9 mouse cellular contexts compared by ENCODE assay signal in the genomic region with DNA sequence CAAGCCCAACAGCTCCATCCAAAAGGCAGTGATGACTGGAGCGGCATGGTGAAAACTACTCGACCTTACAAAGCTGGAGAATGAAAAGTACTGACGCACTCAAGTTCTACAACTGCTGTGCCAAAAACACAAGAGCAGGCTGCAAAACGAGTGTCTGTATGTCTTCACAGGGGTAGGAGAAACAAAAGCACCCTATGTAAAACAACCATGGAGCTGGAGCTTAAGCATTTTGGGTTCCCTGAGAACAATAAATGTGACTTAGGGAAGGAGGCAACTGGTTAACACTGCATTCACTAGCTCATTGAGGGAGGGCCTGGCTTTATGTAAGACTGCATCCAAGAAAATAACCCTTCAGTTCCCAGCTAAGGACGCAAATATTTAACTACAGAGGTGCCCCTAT.
DNase-seq lines count a peak whose midpoint lies in the region; ATAC-seq and TF ChIP-seq lines count a peak whose summit lies in the region.
"Had no signal": no experiment of that assay in that cellular context is flagged by ENCODE, and none has a peak within 500 bp of the region (broad histone marks: within the 10 kb centered on the region; RNA-seq: fewer than 3 reads in every experiment).

No protein-coding gene starts in this region.

- peak overlapping the region; percentile 67 for H3K4me2 ChIP-seq in heart, postnatal 0 days (ENCODE audit: low read depth, low read length)
- peak overlapping the region; percentile 24; the same call in 1 of the 2 replicates for H3K4me2 ChIP-seq in liver, embryonic 16.5 days (ENCODE audit: low read depth, low read length)

- H3K36me3 ChIP-seq in G1E (replicated peaks) = peaks cover 6% of the 10 kb centered on the region
- no peaks in the 10 kb centered on the region for H3K36me3 ChIP-seq in heart, postnatal 0 days (replicated peaks; ENCODE audit: control insufficient read depth, insufficient read depth, low read length)
- no peaks in the 10 kb centered on the region for H3K36me3 ChIP-seq in liver, embryonic 16.5 days (ENCODE audit: control insufficient read depth, insufficient read depth)

- TF ChIP-seq EP300 in heart, postnatal 0 days (IDR thresholded peaks at IDR 0.05; ENCODE audit: low read depth) = no peak

- peak overlapping the region; percentile 79 for H3K27ac ChIP-seq in heart, postnatal 0 days (ENCODE audit: low read depth)
- H3K27ac ChIP-seq in liver, embryonic 16.5 days (ENCODE audit: low read length) = no peak overlapping the region

- peak overlapping the region; percentile 49 for H3K9ac ChIP-seq in heart, postnatal 0 days (replicated peaks; ENCODE audit: low read depth, low read length)
- H3K9ac ChIP-seq in liver, embryonic 16.5 days (ENCODE audit: low read depth, low read length) = no peak overlapping the region; the same call in 1 of the 2 replicates

- no peaks in the 10 kb centered on the region for H3K9me3 ChIP-seq in G1E (replicated peaks)
- no peaks in the 10 kb centered on the region for H3K9me3 ChIP-seq in heart, postnatal 0 days (replicated peaks; ENCODE audit: control insufficient read depth, low read length)
- no peaks in the 10 kb centered on the region for H3K9me3 ChIP-seq in liver, embryonic 16.5 days (replicated peaks; ENCODE audit: control insufficient read depth, low read length)

- peaks cover 63% of the 10 kb centered on the region for H3K4me1 ChIP-seq in G1E (ENCODE audit: insufficient read depth, low read depth, low read length)
- peaks cover 32% of the 10 kb centered on the region for H3K4me1 ChIP-seq in heart, postnatal 0 days (ENCODE audit: control insufficient read depth, insufficient read depth)
- H3K4me1 ChIP-seq in liver, embryonic 16.5 days (ENCODE audit: control insufficient read depth, low read depth, low read length) = no peaks in the 10 kb centered on the region; the same call in 1 of the 2 replicates

- 4% methylated on average over 5 of the region's 5 CpGs for WGBS in heart, postnatal 0 days
- WGBS in liver, embryonic 16.5 days (ENCODE audit: insufficient replicate concordance) = 33% methylated on average over 5 of the region's 5 CpGs

- peak overlapping the region; percentile 63 for H3K4me3 ChIP-seq in G1E (ENCODE audit: low read depth, low read length)
- peak overlapping the region; percentile 90 for H3K4me3 ChIP-seq in heart, postnatal 0 days (ENCODE audit: low read depth, low read length)
- peak overlapping the region; percentile 20 for H3K4me3 ChIP-seq in liver, embryonic 16.5 days (ENCODE audit: low read depth, low read length)

- TF ChIP-seq CTCF in G1E (IDR thresholded peaks at IDR 0.05; ENCODE audit: low read depth, low read length) = no peak
- TF ChIP-seq CTCF in heart, postnatal 0 days (IDR thresholded peaks at IDR 0.05; ENCODE audit: low read depth) = no peak

- ATAC-seq in G1E (ENCODE audit: extremely low read depth, insufficient number of reproducible peaks, low FRiP score, poor library complexity, severe bottlenecking) = no peak
- ATAC-seq in heart, postnatal 0 days (ENCODE audit: insufficient read depth, low read depth) = no peak
- ATAC-seq in liver, embryonic 16.5 days (ENCODE audit: low read depth) = no peak
- ATAC-seq in inflammation-experienced regulatory T-cells, adult 6 months = no peak

- DNase-seq in heart, adult 11 months = peak; percentile 80
- no peak for DNase-seq in heart, adult 18-20 months
- no peak for DNase-seq in G1E (ENCODE audit: low spot score)
- no peak for DNase-seq in heart, postnatal 0 days (ENCODE audit: low spot score)
- DNase-seq in right cerebral cortex, postnatal 4 days = no peak
- no peak for DNase-seq in embryo, embryonic 10 days (ENCODE audit: low spot score)
- DNase-seq: adrenal gland, adult 8-10 months had no signal

- H3K27me3 ChIP-seq in G1E (ENCODE audit: insufficient read depth, low read length) = no peaks in the 10 kb centered on the region
- H3K27me3 ChIP-seq in heart, postnatal 0 days (ENCODE audit: control insufficient read depth, insufficient read depth, low read length) = no peaks in the 10 kb centered on the region
- peaks cover 31% of the 10 kb centered on the region for H3K27me3 ChIP-seq in liver, embryonic 16.5 days (ENCODE audit: control insufficient read depth, insufficient read depth, low read depth, low read length)

Comparison
In these comparisons a context has a peak if more than half of its experiments do, and no peak if none do; other contexts are left out.
1. H3K4me3 ChIP-seq: peak in every context shown above with its lines; median percentile 90 in heart, postnatal 0 days; 63 in G1E; 20 in liver, embryonic 16.5 days.